In the genomic region with DNA sequence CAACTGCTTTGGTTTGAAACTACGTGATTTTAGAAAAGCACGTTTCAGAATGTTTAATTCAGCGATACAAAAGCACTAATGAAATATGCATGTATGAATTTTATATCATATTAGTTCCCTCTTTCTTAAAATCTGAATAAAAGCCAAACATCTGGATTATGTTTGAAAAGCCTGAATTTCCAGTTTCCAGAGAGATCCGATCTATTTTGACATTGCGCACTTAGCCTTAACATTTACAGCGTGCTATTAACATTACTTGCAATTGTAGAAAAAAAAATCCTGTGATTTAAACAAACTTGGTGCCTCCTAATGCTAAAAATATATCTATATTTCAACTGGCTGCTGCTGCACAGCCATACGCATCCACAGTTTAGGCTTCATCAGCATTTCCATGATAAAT, we compare ENCODE assay signal across 16 mouse cellular contexts.
"Had no signal": no experiment of that assay in that cellular context is flagged by ENCODE, and none has a peak within 500 bp of the region (broad histone marks: within the 10 kb centered on the region; RNA-seq: fewer than 3 reads in every experiment).

No protein-coding gene starts in this region.

- H3K27me3 ChIP-seq: neural tube, embryonic 12.5 days; neural tube, embryonic 13.5 days; neural tube, embryonic 15.5 days; stomach, embryonic 15.5 days had no signal

- H3K4me1 ChIP-seq: stomach, embryonic 15.5 days had no signal

- H3K36me3 ChIP-seq: neural tube, embryonic 12.5 days; neural tube, embryonic 13.5 days; neural tube, embryonic 15.5 days; stomach, embryonic 15.5 days had no signal

- H3K4me3 ChIP-seq: neural tube, embryonic 12.5 days; neural tube, embryonic 13.5 days; neural tube, embryonic 15.5 days; stomach, embryonic 15.5 days had no signal

- DNase-seq: retina, postnatal 1 day; right cerebral cortex, adult 18-20 months; right cerebral cortex, postnatal 14 days; right cerebral cortex, postnatal 25 days; right cerebral cortex, postnatal 4 days; spleen, adult 18-20 months; thymus, adult 18-20 months; thymus, adult 2 months; thymus, postnatal 14 days; thymus, postnatal 25 days; thymus, postnatal 36 days; thymus, postnatal 4 days had no signal

- H3K9me3 ChIP-seq: neural tube, embryonic 12.5 days; neural tube, embryonic 13.5 days; neural tube, embryonic 15.5 days; stomach, embryonic 15.5 days had no signal

- H3K9ac ChIP-seq: neural tube, embryonic 12.5 days; neural tube, embryonic 13.5 days; neural tube, embryonic 15.5 days; stomach, embryonic 15.5 days had no signal

- H3K27ac ChIP-seq: neural tube, embryonic 12.5 days; neural tube, embryonic 13.5 days; neural tube, embryonic 15.5 days; stomach, embryonic 15.5 days had no signal

- H3K4me2 ChIP-seq: neural tube, embryonic 12.5 days; neural tube, embryonic 13.5 days; neural tube, embryonic 15.5 days; stomach, embryonic 15.5 days had no signal
